Mouse (Mus musculus) brain, embryonic 14.5 days (tissue): ENCODE results near the gene Arhgef7. TPM values are rescaled to one million over a fixed set of nuclear protein-coding genes. Genes with fewer than 3 reads are reported as not detected.

Experiments used
- DNase-seq: peaks from one replicate; pipeline ENCODE4 v3.0.0-alpha.2; 2011; ENCODE audit warnings: low read depth
- CTCF ChIP-seq: fragments of 200-500 bp; IDR thresholded peaks from 2 replicates; pipeline ENCODE4 v1.5.1; 2012; ENCODE audit warnings: inconsistent platforms, mild to moderate bottlenecking, moderate library complexity, borderline replicate concordance; ENCODE audit not compliant: insufficient read depth, insufficient read length; ENCODE audit errors: extremely low read depth
- POLR2A ChIP-seq: fragments of 200-500 bp; IDR thresholded peaks from 2 replicates; pipeline ENCODE4 v1.6.1; 2012; ENCODE audit warnings: mild to moderate bottlenecking, inconsistent platforms, borderline replicate concordance; ENCODE audit not compliant: poor library complexity, insufficient read depth, insufficient read length, severe bottlenecking; ENCODE audit errors: extremely low read depth
- polyA plus RNA-seq: library from polyadenylated mRNA; depleted of rRNA; stranded (reverse); fragments of >200 nt; gene quantifications from 2 replicates; pipeline ENCODE4 v1.2.3, GENCODE M21; 2012; rRNA removed

The Arhgef7 gene
- 85.1 and 124 TPM in 2 replicates for polyA plus RNA-seq

- TF ChIP-seq POLR2A (peak; percentile 72; the same call in 1 of the 2 replicates), CTCF (no peak)
- peak; percentile 97 for DNase-seq
Measured at GRCm38 (mm10) chr8:11727651-11728481, at the start of gene Arhgef7. Gene Arhgef7, plus strand, starts transcription at chr8:11727721.

- no peak for DNase-seq
- TF ChIP-seq POLR2A: no peak
Measured at GRCm38 (mm10) chr8:11684558-11684957, 43.0 kb upstream of the Arhgef7 start.

- TF ChIP-seq POLR2A (no peak), CTCF (no peak)
- no peak for DNase-seq
Measured at GRCm38 (mm10) chr8:11687251-11687650, 40.3 kb upstream of the Arhgef7 start.

- DNase-seq: peak; percentile 17
- TF ChIP-seq CTCF (no peak), POLR2A (no peak)
Measured at GRCm38 (mm10) chr8:11689945-11690344, 37.6 kb upstream of the Arhgef7 start.

GRCm38 (mm10) chr8:11691284-11691683, 36.2 kb upstream of the Arhgef7 start:
- no peak for TF ChIP-seq CTCF
- TF ChIP-seq POLR2A: no peak
- DNase-seq: no peak

GRCm38 (mm10) chr8:11691761-11692160, 35.8 kb upstream of the Arhgef7 start:
- TF ChIP-seq CTCF: no peak
- no peak for TF ChIP-seq POLR2A
- no peak for DNase-seq

- TF ChIP-seq POLR2A: no peak
- no peak for DNase-seq
Measured at GRCm38 (mm10) chr8:11692455-11692854, 35.1 kb upstream of the Arhgef7 start.

GRCm38 (mm10) chr8:11693972-11694371, 33.5 kb upstream of the Arhgef7 start:
- no peak for DNase-seq
- TF ChIP-seq POLR2A (no peak), CTCF (no peak)

- TF ChIP-seq POLR2A (no peak), CTCF (no peak)
- no peak for DNase-seq
Measured at GRCm38 (mm10) chr8:11696176-11696575, 31.3 kb upstream of the Arhgef7 start.

- TF ChIP-seq CTCF (no peak), POLR2A (no peak)
- no peak for DNase-seq
Measured at GRCm38 (mm10) chr8:11697467-11697866, 30.1 kb upstream of the Arhgef7 start.

- no peak for DNase-seq
- TF ChIP-seq POLR2A: no peak
- no peak for TF ChIP-seq CTCF
Measured at GRCm38 (mm10) chr8:11699442-11700001, 28.0 kb upstream of the Arhgef7 start.

GRCm38 (mm10) chr8:11700060-11701032, 27.2 kb upstream of the Arhgef7 start:
- TF ChIP-seq POLR2A (no peak), CTCF (peak; percentile 97)

GRCm38 (mm10) chr8:11701033-11701362, 26.5 kb upstream of the Arhgef7 start, which contains the start of gene 1700016D06Rik:
Gene 1700016D06Rik, minus strand, starts transcription at chr8:11701063.
- no peak for TF ChIP-seq POLR2A
- no peak for TF ChIP-seq CTCF
- no peak for DNase-seq

More at GRCm38 (mm10) chr8:11700060-11701032, 27.2 kb upstream of the Arhgef7 start:
- peak; percentile 86 for DNase-seq
